Mouse (Mus musculus) MEL (cell line): ENCODE results near the gene Mipol1.

Experiments used
- CTCF ChIP-seq, 3 experiments: IDR thresholded peaks in 2 of 3; conservative IDR thresholded peaks in 1 of 3; 2 replicates each; pipeline ENCODE4 v1.5.1; 2011 to 2012; ENCODE audit warnings: low read length in 3 of 3, low read depth in 2 of 3, mild to moderate bottlenecking in 2 of 3, improper control_type of control experiment in 1 of 3, inconsistent platforms in 1 of 3, mixed read lengths in 1 of 3, moderate library complexity in 1 of 3; ENCODE audit not compliant: control insufficient read depth in 1 of 3, insufficient read depth in 1 of 3, poor library complexity in 1 of 3, severe bottlenecking in 1 of 3
- E2F4 ChIP-seq: IDR thresholded peaks from 2 replicates; pipeline ENCODE4 v1.6.1; 2011; ENCODE audit warnings: low read depth, low read length, improper control_type of control experiment, borderline replicate concordance
- MAFK ChIP-seq: IDR thresholded peaks from 2 replicates; pipeline ENCODE4 v1.6.1; 2011; ENCODE audit warnings: low read depth, mild to moderate bottlenecking, low read length, improper control_type of control experiment, borderline replicate concordance
- POLR2A ChIP-seq, 2 experiments: IDR thresholded peaks; 2 replicates each; pipeline ENCODE4 v1.6.1; 2011 to 2012; ENCODE audit warnings: low read length in 2 of 2, mild to moderate bottlenecking in 2 of 2, control low read depth in 1 of 2, improper control_type of control experiment in 1 of 2, low read depth in 1 of 2, moderate library complexity in 1 of 2; ENCODE audit not compliant: control insufficient read depth in 1 of 2, insufficient read depth in 1 of 2, poor library complexity in 1 of 2
- USF1 ChIP-seq: IDR thresholded peaks from 2 replicates; pipeline ENCODE4 v1.6.1; 2014; ENCODE audit warnings: low read depth, mild to moderate bottlenecking, inconsistent platforms, low read length, improper control_type of control experiment, moderate library complexity
- ZMIZ1 ChIP-seq: IDR thresholded peaks from 2 replicates; pipeline ENCODE4 v1.6.1; 2012; ENCODE audit warnings: low read depth, mild to moderate bottlenecking, inconsistent platforms, low read length, improper control_type of control experiment, moderate library complexity

- TF ChIP-seq ZMIZ1: no peak
- TF ChIP-seq MAFK: no peak
- TF ChIP-seq E2F4: no peak
- TF ChIP-seq CTCF (IDR thresholded peaks at IDR 0.05 in 2 of 3, conservative IDR thresholded peaks at IDR 0.05 in 1 of 3; ENCODE audit: control insufficient read depth in 1 of 3, insufficient read depth in 1 of 3, low read depth in 2 of 3, low read length in 3 of 3, poor library complexity in 1 of 3, severe bottlenecking in 1 of 3): no peak
- TF ChIP-seq POLR2A (IDR thresholded peaks at IDR 0.05; ENCODE audit: control insufficient read depth in 1 of 2, insufficient read depth in 1 of 2, low read depth in 1 of 2, low read length in 2 of 2, poor library complexity in 1 of 2): no peak
- no peak for TF ChIP-seq USF1
These were observed 169.3 kb downstream of the Mipol1 start for GRCm38 (mm10) chr12:57399547-57399946.
